Mouse (Mus musculus) urinary bladder, postnatal 14 days (tissue): ENCODE measurements around the gene Il10.

ENCODE experiments used
- DNase-seq: peaks from one replicate; pipeline ENCODE4 v3.0.0; 2021; ENCODE audit warnings: low spot score

The Il10 gene

GRCm38 (mm10) chr1:131049361-131049806, 29.7 kb downstream of the Il10 start:
- DNase-seq: no peak

DNA sequence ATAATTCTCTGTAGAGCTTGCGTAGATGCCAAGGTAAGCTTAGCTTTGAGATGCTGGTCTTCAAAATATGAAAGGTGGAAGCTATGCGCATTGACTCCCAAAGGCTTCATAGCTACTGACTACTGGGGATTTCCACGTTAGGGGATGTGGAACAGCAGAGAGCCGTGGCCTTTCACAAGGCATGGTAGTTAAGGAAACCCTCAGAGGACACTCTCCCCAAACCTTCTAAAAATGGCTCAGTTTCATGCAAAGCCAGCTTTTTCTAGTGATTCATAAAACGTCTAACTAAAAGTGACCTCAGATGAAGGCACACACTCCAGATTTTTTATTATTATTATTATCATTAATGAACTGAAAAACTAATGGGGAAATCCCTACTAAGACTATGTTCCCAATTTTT, 30.4 kb downstream of the Il10 start:
- no peak for DNase-seq

- DNase-seq: no peak
Measured at GRCm38 (mm10) chr1:131050617-131051016, 31.0 kb downstream of the Il10 start.

DNA sequence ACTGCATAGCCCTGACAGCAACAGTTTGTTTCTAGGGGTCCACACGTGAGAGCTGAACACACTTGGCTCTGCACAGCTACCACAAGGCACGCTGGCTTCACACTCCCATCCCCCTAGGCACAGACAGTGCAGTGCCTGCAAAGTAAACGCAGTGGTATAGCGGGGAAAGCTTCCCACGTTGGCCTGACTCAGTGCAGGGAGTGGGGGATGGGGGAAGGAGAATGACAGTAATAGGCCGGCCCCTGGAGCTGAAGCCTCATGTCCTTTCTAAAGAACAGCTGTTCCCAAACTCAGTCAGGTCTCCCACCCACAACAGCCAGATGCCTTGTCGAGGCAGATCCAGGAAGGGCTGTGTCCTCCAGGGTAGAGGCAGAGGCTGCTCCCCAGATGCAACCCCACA, 31.4 kb downstream of the Il10 start:
- no peak for DNase-seq

GRCm38 (mm10) chr1:131053239-131053638, 33.6 kb downstream of the Il10 start:
- peak; percentile 46 for DNase-seq

- no peak for DNase-seq
Measured at GRCm38 (mm10) chr1:131053656-131054055, 34.0 kb downstream of the Il10 start.

DNA sequence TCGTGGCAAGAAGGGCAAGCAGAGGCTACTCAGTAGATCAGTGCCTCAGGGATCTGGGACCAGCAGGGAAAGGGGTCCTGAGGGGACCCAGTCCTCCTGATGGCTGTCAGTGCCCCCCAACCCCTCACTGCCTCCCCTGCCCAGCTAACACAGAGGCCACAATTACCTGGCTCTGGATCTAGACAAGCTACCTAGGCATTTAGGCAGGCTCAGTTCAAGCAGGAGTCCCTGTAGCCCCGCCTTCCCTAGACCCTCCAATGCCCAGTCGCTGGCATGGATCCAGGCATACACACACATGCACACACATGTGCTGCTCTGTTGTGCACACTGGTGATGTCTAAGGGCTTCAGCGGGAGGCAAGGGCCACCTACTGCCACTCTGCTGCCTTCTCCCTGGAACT, 34.6 kb downstream of the Il10 start:
- no peak for DNase-seq

- DNase-seq: no peak
Measured at GRCm38 (mm10) chr1:131058431-131058830, 38.8 kb downstream of the Il10 start.

GRCm38 (mm10) chr1:131059411-131059810, 39.8 kb downstream of the Il10 start:
- no peak for DNase-seq

DNA sequence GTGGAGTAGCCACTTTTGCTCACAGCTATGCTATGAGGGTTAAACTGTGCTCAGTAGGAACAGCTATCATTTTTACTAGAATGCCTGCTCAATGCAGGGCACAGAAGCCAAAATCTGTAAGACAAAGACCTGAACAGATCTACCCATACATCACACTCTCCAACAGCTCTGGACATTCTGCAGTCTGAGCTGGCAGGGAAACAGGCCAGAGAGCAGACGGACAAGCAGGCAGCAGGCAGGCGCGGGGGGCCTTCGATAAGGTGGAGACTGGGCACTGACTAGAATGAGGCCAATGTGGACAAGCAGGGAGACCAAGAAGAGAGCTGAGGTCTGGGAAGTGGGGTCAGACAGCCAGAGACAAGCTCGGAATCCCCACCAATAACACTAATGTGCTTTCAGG, 40.2 kb downstream of the Il10 start:
- no peak for DNase-seq

DNA sequence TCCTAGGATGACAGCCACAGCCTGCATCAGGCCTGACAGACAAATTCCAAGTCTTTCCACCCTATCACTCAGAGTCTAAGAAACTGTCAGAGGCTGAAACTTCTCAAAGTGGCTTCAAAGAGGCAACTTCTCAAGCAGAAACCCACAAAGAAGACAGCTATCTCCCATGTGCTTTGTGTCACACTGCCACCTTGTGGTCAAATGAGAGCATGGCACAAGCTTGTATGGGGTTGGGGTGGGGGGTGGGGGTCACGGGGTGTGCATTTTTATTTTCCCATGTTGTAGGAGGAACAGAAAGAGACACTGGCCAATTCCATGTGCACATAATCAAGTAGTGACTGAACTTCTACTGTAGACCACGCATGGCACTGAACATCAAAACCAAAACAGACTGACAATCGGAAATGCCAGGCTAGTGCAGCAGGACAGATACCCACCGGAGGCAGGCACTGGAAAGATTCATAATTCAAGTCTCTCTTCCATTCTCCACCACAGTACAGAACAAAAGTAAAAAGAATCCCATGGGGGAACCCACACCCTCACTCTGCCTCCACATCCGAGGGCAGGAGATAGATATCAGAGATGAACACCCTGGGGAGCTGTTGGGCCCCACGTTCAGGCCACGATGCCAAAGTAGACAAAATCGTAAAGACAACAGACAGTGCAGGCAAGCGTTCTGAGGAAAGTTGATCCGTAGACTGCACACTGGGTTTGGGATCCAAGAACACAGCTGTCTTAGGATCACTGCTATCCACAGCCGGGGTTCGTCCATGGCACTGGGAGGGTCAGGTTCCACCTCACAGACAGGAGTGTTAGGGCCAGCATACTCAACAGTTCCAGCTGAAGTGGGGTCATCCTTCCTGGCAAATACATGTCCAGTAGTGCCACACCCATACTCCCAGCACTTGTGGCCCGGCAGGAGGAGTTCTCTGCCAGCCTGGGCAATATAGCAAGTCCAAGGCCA, 40.9 kb downstream of the Il10 start:
- DNase-seq: no peak

- DNase-seq: no peak
Measured at GRCm38 (mm10) chr1:131061740-131062254, 42.2 kb downstream of the Il10 start.

- DNase-seq: no peak
Measured at GRCm38 (mm10) chr1:131062821-131063220, 43.2 kb downstream of the Il10 start.

GRCm38 (mm10) chr1:131064202-131064601, 44.6 kb downstream of the Il10 start:
- DNase-seq: no peak

GRCm38 (mm10) chr1:131068011-131068727, 48.5 kb downstream of the Il10 start:
- no peak for DNase-seq

GRCm38 (mm10) chr1:131069010-131069409, 49.4 kb downstream of the Il10 start:
- DNase-seq: no peak

DNA sequence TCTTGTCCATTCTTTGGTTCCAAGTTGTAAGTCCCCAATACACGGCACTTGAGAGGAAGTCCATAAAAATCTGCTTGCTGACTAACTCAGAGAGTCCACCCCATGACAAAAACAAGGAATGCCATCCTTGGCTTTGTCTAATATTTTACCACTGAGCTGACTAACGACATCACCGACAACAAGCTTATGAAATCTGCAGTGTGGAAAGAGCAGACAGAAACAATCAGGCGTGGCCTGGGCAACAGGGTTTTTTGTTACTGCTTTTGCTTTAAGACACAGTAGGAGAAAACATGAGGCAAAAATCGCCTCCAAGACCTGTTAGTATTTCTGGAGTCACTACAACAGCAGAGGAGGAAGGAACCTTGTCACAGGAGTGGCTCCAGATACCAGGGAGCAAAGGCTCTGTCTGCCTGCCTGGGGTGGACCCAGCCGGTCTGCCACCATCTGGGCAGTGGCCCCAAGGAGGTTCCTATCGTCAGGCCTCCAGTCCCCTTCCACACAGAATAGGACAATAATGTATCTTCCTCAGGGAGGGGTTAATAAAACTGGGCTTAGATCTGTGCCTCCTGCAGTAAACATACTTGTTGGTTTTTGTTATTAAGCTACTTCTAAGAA, 52.8 kb downstream of the Il10 start:
- no peak for DNase-seq

- no peak for DNase-seq
Measured at GRCm38 (mm10) chr1:131074524-131074938, 54.9 kb downstream of the Il10 start.
